Mouse (Mus musculus): Measurements from ENCODE around the gene Itgb7. TPM values are rescaled to one million over a fixed set of nuclear protein-coding genes. Genes with fewer than 3 reads are reported as not detected.

Gene Itgb7
- polyA plus RNA-seq, 1 experiment from 2014 or later: 2.6 TPM

Other genes starting within 250 kb of the Itgb7 start
- gene Krt8, start 227.5 kb downstream of the Itgb7 start, polyA plus RNA-seq (2016; fragmentation: Nextera tagmentation; extraction: Ambion mirVana): 45.6 and 56.5 TPM in 2 replicates
- gene Krt18, start 203.8 kb downstream of the Itgb7 start, polyA plus RNA-seq (2016; fragmentation: Nextera tagmentation; extraction: Ambion mirVana): 47.5 and 50.6 TPM in 2 replicates
- 113 and 120 TPM in 2 replicates for gene Eif4b, start 158.2 kb downstream of the Itgb7 start, polyA plus RNA-seq (2016; fragmentation: Nextera tagmentation; extraction: Ambion mirVana)
- 29.6 and 34.0 TPM in 2 replicates for gene Tns2, start 131.5 kb downstream of the Itgb7 start, polyA plus RNA-seq (2016; fragmentation: Nextera tagmentation; extraction: Ambion mirVana)
- 15.6 and 15.7 TPM in 2 replicates for gene Spryd3, start 95.7 kb downstream of the Itgb7 start, polyA plus RNA-seq (2016; fragmentation: Nextera tagmentation; extraction: Ambion mirVana)
- gene Igfbp6, start 87.6 kb downstream of the Itgb7 start, polyA plus RNA-seq (2016; fragmentation: Nextera tagmentation; extraction: Ambion mirVana): 0.92 and 1.2 TPM in 2 replicates
- gene Soat2, start 81.4 kb downstream of the Itgb7 start, polyA plus RNA-seq (2016; fragmentation: Nextera tagmentation; extraction: Ambion mirVana): 0.13 and 0.17 TPM in 2 replicates
- gene Zfp740, start 28.7 kb downstream of the Itgb7 start, polyA plus RNA-seq (2016; fragmentation: Nextera tagmentation; extraction: Ambion mirVana): 114 and 119 TPM in 2 replicates
- 82.8 and 91.1 TPM in 2 replicates for gene Csad, start 27.2 kb downstream of the Itgb7 start, polyA plus RNA-seq (2016; fragmentation: Nextera tagmentation; extraction: Ambion mirVana)
- gene Rarg, start 25.6 kb upstream of the Itgb7 start, polyA plus RNA-seq (2016; fragmentation: Nextera tagmentation; extraction: Ambion mirVana): 121 and 123 TPM in 2 replicates
- 0.99 and 1.1 TPM in 2 replicates for gene Gm9918, start 38.6 kb upstream of the Itgb7 start, polyA plus RNA-seq (2016; fragmentation: Nextera tagmentation; extraction: Ambion mirVana)
- 57.9 and 60.1 TPM in 2 replicates for gene Mfsd5, start 47.5 kb upstream of the Itgb7 start, polyA plus RNA-seq (2016; fragmentation: Nextera tagmentation; extraction: Ambion mirVana)
- 36.1 and 37.1 TPM in 2 replicates for gene Espl1, start 64.3 kb upstream of the Itgb7 start, polyA plus RNA-seq (2016; fragmentation: Nextera tagmentation; extraction: Ambion mirVana)
- gene Pfdn5, start 94.2 kb upstream of the Itgb7 start, polyA plus RNA-seq (2016; fragmentation: Nextera tagmentation; extraction: Ambion mirVana): 433 and 448 TPM in 2 replicates
- 113 and 114 TPM in 2 replicates for gene Myg1, start 99.8 kb upstream of the Itgb7 start, polyA plus RNA-seq (2016; fragmentation: Nextera tagmentation; extraction: Ambion mirVana)
- 78.4 and 89.3 TPM in 2 replicates for gene Aaas, start 118.8 kb upstream of the Itgb7 start, polyA plus RNA-seq (2016; fragmentation: Nextera tagmentation; extraction: Ambion mirVana)
- 8.5 and 9.4 TPM in 2 replicates for gene Sp7, start 135.2 kb upstream of the Itgb7 start, polyA plus RNA-seq (2016; fragmentation: Nextera tagmentation; extraction: Ambion mirVana)
- 12.0 TPM in 2 replicates for gene Sp1, start 174.2 kb upstream of the Itgb7 start, polyA plus RNA-seq (2016; fragmentation: Nextera tagmentation; extraction: Ambion mirVana)
- gene Amhr2, start 213.4 kb upstream of the Itgb7 start, polyA plus RNA-seq (2016; fragmentation: Nextera tagmentation; extraction: Ambion mirVana): 0.13 and 0.60 TPM in 2 replicates
- gene Prr13, start 227.1 kb upstream of the Itgb7 start, polyA plus RNA-seq (2016; fragmentation: Nextera tagmentation; extraction: Ambion mirVana): 59.0 and 59.8 TPM in 2 replicates
- gene Pcbp2, start 238.6 kb upstream of the Itgb7 start, polyA plus RNA-seq (2016; fragmentation: Nextera tagmentation; extraction: Ambion mirVana): 228 and 230 TPM in 2 replicates

All from embryonic facial prominence, embryonic 12.5 days (tissue).